Mouse (Mus musculus) neural tube, embryonic 11.5 days (tissue): Measurements from ENCODE around the gene Rasa1. TPM values are rescaled to one million over a fixed set of nuclear protein-coding genes. Genes with fewer than 3 reads are reported as not detected.

Experiments used
- ATAC-seq: fragments of 200-750 bp; cut with Nextera tagmentation; 2 replicates; pipeline ENCODE4 v1.8.0; 2017; ENCODE audit warnings: moderate number of reproducible peaks, mild to moderate bottlenecking, moderate TSS enrichment, moderate library complexity; ENCODE audit not compliant: insufficient read depth, low FRiP score, low TSS enrichment
- DNase-seq: peaks from one replicate; pipeline ENCODE4 v3.0.0-alpha.2; 2015; ENCODE audit warnings: low spot score
- H3K27ac ChIP-seq: fragments of 300-500 bp; sonication (generic); 2 replicates; pipeline ENCODE4 v1.5.1; 2014; ENCODE audit warnings: low read depth, mild to moderate bottlenecking, low read length
- H3K27me3 ChIP-seq: fragments of 300-500 bp; sonication (generic); 2 replicates; pipeline ENCODE4 v1.6.1; 2014; ENCODE audit warnings: mild to moderate bottlenecking, low read length, mixed read lengths; ENCODE audit not compliant: control insufficient read depth, insufficient read depth
- H3K36me3 ChIP-seq: fragments of 300-500 bp; sonication (generic); 2 replicates; pipeline ENCODE4 v1.6.1; 2014; ENCODE audit warnings: mild to moderate bottlenecking, low read length, moderate library complexity, mixed read lengths; ENCODE audit not compliant: control insufficient read depth, insufficient read depth
- H3K4me1 ChIP-seq: fragments of 300-500 bp; sonication (generic); 2 replicates; pipeline ENCODE4 v1.6.1; 2014; ENCODE audit warnings: low read length, mixed read lengths; ENCODE audit not compliant: control insufficient read depth, insufficient read depth
- H3K4me2 ChIP-seq: fragments of 300-500 bp; sonication (generic); 2 replicates; pipeline ENCODE4 v1.6.1; 2014; ENCODE audit warnings: low read depth, mild to moderate bottlenecking, moderate library complexity
- H3K4me3 ChIP-seq: fragments of 300-500 bp; sonication (generic); 2 replicates; pipeline ENCODE4 v1.5.1; 2014; ENCODE audit warnings: low read depth, low read length
- H3K9ac ChIP-seq: fragments of 300-500 bp; sonication (generic); 2 replicates; pipeline ENCODE4 v1.6.1; 2014; ENCODE audit warnings: mild to moderate bottlenecking, low read length
- H3K9me3 ChIP-seq: fragments of 300-500 bp; sonication (generic); 2 replicates; pipeline ENCODE4 v1.6.1; 2016; ENCODE audit warnings: low read length; ENCODE audit not compliant: control insufficient read depth
- WGBS: fragments of 180-500 bp; shearing (Covaris S2); extraction: QIAGEN DNeasy Blood & Tissue Kit; methylation state at CpG from one replicate; pipeline ENCODE4 v1.1.7; 2014; 5-methylcytosine and 5-hydroxymethylcytosine counted together
- polyA plus RNA-seq: library from polyadenylated mRNA; unstranded; fragments of >200 nt; fragmentation: Nextera tagmentation; extraction: Ambion mirVana; gene quantifications from 2 replicates; pipeline ENCODE4 v1.2.1, GENCODE M21; 2014

Gene Rasa1
- polyA plus RNA-seq, 1 experiment from 2014 or later, result 63.0 TPM

- Histone ChIP-seq H3K27me3 (no peaks in the 10 kb centered on the region), H3K27ac (peak overlapping the region; percentile 72), H3K4me2 (peak overlapping the region; percentile 83), H3K36me3 (0 out of 2 replicates have a peak, but pooled peaks cover 4% of the 10 kb centered on the region), H3K9ac (peak overlapping the region; percentile 79), H3K4me1 (no peaks in the 10 kb centered on the region), H3K4me3 (peak overlapping the region; percentile 86), H3K9me3 (no peaks in the 10 kb centered on the region)
- 3% methylated on average over 17 of the region's 17 CpGs for WGBS
- DNase-seq, result no peak
- ATAC-seq, result peak; percentile 86
These were observed 99.2 kb downstream of the Rasa1 start for GRCm38 (mm10) chr13:85189644-85190121.

GRCm38 (mm10) chr13:85188903-85189643 is 99.9 kb downstream of the Rasa1 start, which contains the start of gene Ccnh:
Gene Ccnh (plus strand): TSS chr13:85189408.
- Histone ChIP-seq H3K27ac (peak within 1 kb of the TSS; percentile 72), H3K4me1 (no peaks in the 10 kb centered on the region)
- 1% methylated on average over 44 of the region's 44 CpGs for WGBS

More at GRCm38 (mm10) chr13:85188903-85189643, 99.9 kb downstream of the Rasa1 start, which contains the start of gene Ccnh:
- H3K4me2 ChIP-seq, result peak within 1 kb of the TSS; percentile 83
- H3K27me3 ChIP-seq, result no peaks in the 10 kb centered on the region
- H3K36me3 ChIP-seq, result 0 out of 2 replicates have a peak, but pooled peaks cover 4% of the 10 kb centered on the region
- H3K9ac ChIP-seq, result peak within 1 kb of the TSS; percentile 79
- peak; percentile 94 for DNase-seq
- H3K4me3 ChIP-seq, result peak within 1 kb of the TSS; percentile 86
- no peaks in the 10 kb centered on the region for H3K9me3 ChIP-seq
- peak; percentile 96 for ATAC-seq

Other genes starting within 250 kb of the Rasa1 start
- gene Ccnh, start 99.7 kb downstream of the Rasa1 start, polyA plus RNA-seq, result 110 and 117 TPM in 2 replicates